Mouse (Mus musculus) embryonic facial prominence, embryonic 13.5 days (tissue): ENCODE measurements around the gene Klk1b9. TPM values are rescaled to one million over a fixed set of nuclear protein-coding genes. Genes with fewer than 3 reads are reported as not detected.
"Not testable (repeated sequence)": the region's sequence is repeated elsewhere in the genome, so short reads cannot be mapped to it uniquely, and the experiment has no call there.

Source experiments
- ATAC-seq: fragments of 200-750 bp; cut with Nextera tagmentation; 2 replicates; pipeline ENCODE4 v1.8.0; 2017; ENCODE audit warnings: low read depth; ENCODE audit not compliant: insufficient number of reproducible peaks, insufficient read depth, low FRiP score, low TSS enrichment
- H3K27ac ChIP-seq: fragments of 300-500 bp; sonication (generic); 2 replicates; pipeline ENCODE4 v1.5.1; 2015; ENCODE audit warnings: moderate library complexity, mild to moderate bottlenecking, inconsistent platforms
- H3K27me3 ChIP-seq: fragments of 300-500 bp; sonication (generic); 2 replicates; pipeline ENCODE4 v1.6.1; 2015; ENCODE audit warnings: mild to moderate bottlenecking, inconsistent platforms
- H3K36me3 ChIP-seq: fragments of 300-500 bp; sonication (generic); 2 replicates; pipeline ENCODE4 v1.6.1; 2015; ENCODE audit warnings: mild to moderate bottlenecking, inconsistent platforms
- H3K4me1 ChIP-seq: fragments of 300-500 bp; sonication (generic); 2 replicates; pipeline ENCODE4 v1.6.1; 2015; ENCODE audit warnings: inconsistent platforms
- H3K4me2 ChIP-seq: fragments of 300-500 bp; sonication (generic); 2 replicates; pipeline ENCODE4 v1.6.1; 2015; ENCODE audit warnings: moderate library complexity, mild to moderate bottlenecking, inconsistent platforms
- H3K4me3 ChIP-seq: fragments of 300-500 bp; sonication (generic); 2 replicates; pipeline ENCODE4 v1.5.1; 2015; ENCODE audit warnings: mild to moderate bottlenecking, inconsistent platforms
- H3K9ac ChIP-seq: fragments of 300-500 bp; sonication (generic); 2 replicates; pipeline ENCODE4 v1.6.1; 2015; ENCODE audit warnings: mild to moderate bottlenecking, inconsistent platforms
- H3K9me3 ChIP-seq: fragments of 300-500 bp; sonication (generic); 2 replicates; pipeline ENCODE4 v1.6.1; 2016; ENCODE audit warnings: inconsistent platforms
- WGBS: fragments of 180-500 bp; shearing (Covaris S2); methylation state at CpG from one replicate; pipeline ENCODE4 v1.1.7; 2015; ENCODE audit warnings: mixed read lengths; 5-methylcytosine and 5-hydroxymethylcytosine counted together
- polyA plus RNA-seq: library from polyadenylated mRNA; unstranded; fragments of >200 nt; fragmentation: Nextera tagmentation; extraction: Ambion mirVana; gene quantifications from 2 replicates; pipeline ENCODE4 v1.2.1, GENCODE M21; 2015

Gene Klk1b9
- polyA plus RNA-seq, 1 experiment from 2014 or later, result not detected

GRCm38 (mm10) chr7:43967612-43968011 is 8.2 kb upstream of the Klk1b9 start:
- no peaks in the 10 kb centered on the region for H3K27me3 ChIP-seq
- no peak overlapping the region for H3K27ac ChIP-seq
- WGBS, result 79% methylated on average over 2 of the region's 2 CpGs
- no peak for ATAC-seq
- H3K4me2 ChIP-seq, result no peak overlapping the region
- H3K4me3 ChIP-seq, result no peak overlapping the region
- no peaks in the 10 kb centered on the region for H3K9me3 ChIP-seq
- no peaks in the 10 kb centered on the region for H3K4me1 ChIP-seq
- no peak overlapping the region for H3K9ac ChIP-seq
- H3K36me3 ChIP-seq, result no peaks in the 10 kb centered on the region

DNA sequence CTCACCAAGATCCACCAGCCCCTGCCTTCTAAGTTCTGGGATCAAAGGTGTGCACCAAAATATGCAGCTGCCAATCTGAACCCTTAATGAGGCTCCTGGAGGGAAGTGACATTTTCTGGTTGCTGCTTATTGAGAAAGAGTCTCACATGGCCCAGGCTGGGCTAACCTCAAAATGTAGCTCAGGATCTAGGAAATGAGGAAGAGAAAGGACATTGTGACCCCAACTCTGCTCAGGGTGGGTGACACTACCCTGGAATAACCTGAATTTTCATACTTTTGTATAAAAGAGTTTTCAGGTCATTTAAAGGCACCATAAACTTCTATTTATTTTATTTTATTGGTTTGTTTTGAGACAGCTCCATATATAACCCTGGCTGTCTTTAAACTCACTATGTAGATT is 9.8 kb downstream of the Klk1b9 start:
- Histone ChIP-seq H3K4me3 (no peak overlapping the region), H3K4me1 (no peaks in the 10 kb centered on the region), H3K4me2 (no peak overlapping the region), H3K27me3 (no peaks in the 10 kb centered on the region), H3K27ac (no peak overlapping the region), H3K36me3 (no peaks in the 10 kb centered on the region), H3K9ac (no peak overlapping the region), H3K9me3 (no peaks in the 10 kb centered on the region)
- no peak for ATAC-seq

- not testable (repeated sequence) for H3K4me2 ChIP-seq, H3K27me3 ChIP-seq, H3K36me3 ChIP-seq, H3K27ac ChIP-seq, H3K9ac ChIP-seq, ATAC-seq, H3K4me1 ChIP-seq, H3K4me3 ChIP-seq, H3K9me3 ChIP-seq
- WGBS, result 63% methylated on average over 1 of the region's 1 CpGs
Measured at GRCm38 (mm10) chr7:43994821-43995220, 19.0 kb downstream of the Klk1b9 start.

GRCm38 (mm10) chr7:43995577-43995976 is 19.7 kb downstream of the Klk1b9 start, which contains the start of gene Klk1b11:
Gene Klk1b11, plus strand, starts transcription at chr7:43995877.
- 89% methylated on average over 4 of the region's 4 CpGs for WGBS
- H3K4me1 ChIP-seq, H3K9ac ChIP-seq, H3K27me3 ChIP-seq, H3K4me2 ChIP-seq, H3K27ac ChIP-seq, H3K9me3 ChIP-seq, H3K4me3 ChIP-seq, H3K36me3 ChIP-seq, ATAC-seq: not testable (repeated sequence)

DNA sequence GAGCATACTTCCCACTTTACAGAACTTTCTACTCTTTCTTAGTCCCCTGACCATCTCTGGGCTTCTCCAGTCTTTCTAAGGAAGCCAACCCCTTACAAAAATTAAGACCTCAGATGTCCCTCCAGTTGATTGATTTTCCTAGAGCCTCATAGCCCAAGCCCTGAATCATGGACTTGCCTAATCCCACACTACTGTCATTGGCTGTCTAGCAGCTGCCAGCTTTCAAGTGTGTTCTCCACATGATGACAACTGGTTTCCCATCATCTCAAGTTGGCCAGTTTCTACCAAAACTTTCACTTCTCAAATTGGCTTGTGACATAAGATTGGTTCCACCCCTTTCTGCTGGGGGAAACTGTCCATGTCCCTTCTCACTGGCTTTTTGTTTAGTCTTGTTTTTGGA is 29.0 kb downstream of the Klk1b9 start:
- Histone ChIP-seq H3K27me3 (no peaks in the 10 kb centered on the region), H3K9ac (no peak overlapping the region), H3K4me3 (no peak overlapping the region), H3K27ac (no peak overlapping the region), H3K36me3 (no peaks in the 10 kb centered on the region), H3K4me1 (no peaks in the 10 kb centered on the region), H3K4me2 (no peak overlapping the region), H3K9me3 (no peaks in the 10 kb centered on the region)
- ATAC-seq, result no peak

DNA sequence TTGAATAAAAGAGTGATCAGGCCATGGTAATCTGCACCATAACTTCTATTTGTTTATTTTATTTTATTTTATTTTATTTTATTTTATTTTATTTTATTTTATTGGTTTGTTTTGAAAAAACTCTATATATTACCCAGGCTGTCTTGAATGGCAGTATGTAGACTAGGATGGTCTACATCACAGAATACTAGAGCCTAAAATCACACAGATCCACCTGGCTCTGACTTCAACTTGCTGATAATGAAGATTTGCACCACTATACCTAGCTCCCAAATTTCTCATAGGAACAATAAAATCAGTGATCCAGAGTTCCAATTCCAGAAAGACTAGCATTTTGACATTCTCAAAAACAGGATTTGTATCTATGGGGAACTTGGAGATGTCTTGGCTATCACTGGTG is 36.0 kb downstream of the Klk1b9 start, which contains the start of gene Klk1b26:
TSS of gene Klk1b26 (plus strand) at position 301 of the 400 bp plus-strand sequence.
- H3K27ac ChIP-seq, H3K36me3 ChIP-seq, H3K4me1 ChIP-seq, H3K27me3 ChIP-seq, ATAC-seq, H3K4me2 ChIP-seq, H3K9me3 ChIP-seq, H3K9ac ChIP-seq, H3K4me3 ChIP-seq: not testable (repeated sequence)

GRCm38 (mm10) chr7:44014666-44015065 is 38.8 kb downstream of the Klk1b9 start:
- not testable (repeated sequence) for H3K4me1 ChIP-seq, H3K27ac ChIP-seq, H3K4me3 ChIP-seq, H3K27me3 ChIP-seq, ATAC-seq, H3K9me3 ChIP-seq, H3K4me2 ChIP-seq, H3K9ac ChIP-seq, H3K36me3 ChIP-seq
- WGBS, result 82% methylated on average over 6 of the region's 6 CpGs

DNA sequence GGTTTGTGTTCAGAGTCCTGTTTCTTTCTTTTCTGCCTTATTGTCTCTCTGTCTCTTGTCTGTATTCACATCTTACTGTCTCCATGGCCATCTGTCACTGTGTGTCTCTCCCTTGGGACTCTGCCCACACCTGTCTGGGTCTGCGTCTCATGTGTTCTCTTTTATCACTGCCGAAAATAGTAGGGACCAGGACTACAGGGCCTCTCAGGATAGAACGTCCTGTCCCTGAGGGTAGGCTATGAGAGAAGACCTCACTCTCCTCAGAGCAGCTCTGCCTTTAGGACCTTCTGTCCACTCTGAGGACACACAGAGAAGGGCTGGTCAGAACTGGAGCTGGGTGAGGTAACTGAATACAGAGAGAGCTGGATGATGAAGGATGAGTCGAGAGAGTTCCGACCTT is 39.2 kb downstream of the Klk1b9 start:
- Histone ChIP-seq H3K36me3 (no peaks in the 10 kb centered on the region), H3K27me3 (no peaks in the 10 kb centered on the region), H3K9ac (no peak overlapping the region), H3K4me1 (no peaks in the 10 kb centered on the region), H3K9me3 (no peaks in the 10 kb centered on the region), H3K4me3 (no peak overlapping the region), H3K27ac (no peak overlapping the region), H3K4me2 (no peak overlapping the region)
- 87% methylated on average over 5 of the region's 5 CpGs for WGBS
- no peak for ATAC-seq

Other genes starting within 250 kb of the Klk1b9 start
- 0.25 TPM in 1 of 2 replicates, not detected in the other for gene Klk12, start 207.2 kb upstream of the Klk1b9 start, polyA plus RNA-seq
- gene Klk11, start 201.5 kb upstream of the Klk1b9 start, polyA plus RNA-seq, result 1.3 and 3.0 TPM in 2 replicates
- 3.0 and 3.6 TPM in 2 replicates for gene Klk10, start 195.0 kb upstream of the Klk1b9 start, polyA plus RNA-seq
- gene Klk9, start 184.2 kb upstream of the Klk1b9 start, polyA plus RNA-seq, result 0.46 and 0.83 TPM in 2 replicates
- 23.9 and 25.1 TPM in 2 replicates for gene Klk8, start 178.5 kb upstream of the Klk1b9 start, polyA plus RNA-seq
- gene Klk7, start 164.8 kb upstream of the Klk1b9 start, polyA plus RNA-seq, result 0.35 TPM in 1 of 2 replicates, not detected in the other
- not detected in 2 replicates for gene Klk6, start 151.6 kb upstream of the Klk1b9 start, polyA plus RNA-seq
- 1.1 TPM in 1 of 2 replicates, not detected in the other for gene Klk5, start 134.1 kb upstream of the Klk1b9 start, polyA plus RNA-seq
- 0.44 TPM in 1 of 2 replicates, not detected in the other for gene Klk4, start 94.9 kb upstream of the Klk1b9 start, polyA plus RNA-seq
- not detected in 2 replicates for gene Klk15, start 42.3 kb upstream of the Klk1b9 start, polyA plus RNA-seq
- gene Klk1b8, start 25.4 kb upstream of the Klk1b9 start, polyA plus RNA-seq, result not detected in 2 replicates
- gene Klk1b1, start 9.3 kb upstream of the Klk1b9 start, polyA plus RNA-seq, result not detected in 2 replicates
- gene Klk1b11, start 19.8 kb downstream of the Klk1b9 start, polyA plus RNA-seq, result not detected in 2 replicates
- gene Klk1b26, start 36.1 kb downstream of the Klk1b9 start, polyA plus RNA-seq, result not detected in 2 replicates
- not detected in 2 replicates for gene Klk1b27, start 76.2 kb downstream of the Klk1b9 start, polyA plus RNA-seq
- not detected in 2 replicates for gene Klk1b21, start 126.3 kb downstream of the Klk1b9 start, polyA plus RNA-seq
- not detected in 2 replicates for gene Klk1b22, start 136.6 kb downstream of the Klk1b9 start, polyA plus RNA-seq
- not detected in 2 replicates for gene Klk1b16, start 160.7 kb downstream of the Klk1b9 start, polyA plus RNA-seq
- gene Klk1b24, start 212.2 kb downstream of the Klk1b9 start, polyA plus RNA-seq, result not detected in 2 replicates
- not detected in 2 replicates for gene Klk1b3, start 222.1 kb downstream of the Klk1b9 start, polyA plus RNA-seq
- gene Klk1b4, start 231.4 kb downstream of the Klk1b9 start, polyA plus RNA-seq, result not detected in 2 replicates
- not detected in 2 replicates for gene Klk1b5, start 239.9 kb downstream of the Klk1b9 start, polyA plus RNA-seq
- not detected in 2 replicates for gene Klk1, start 249.3 kb downstream of the Klk1b9 start, polyA plus RNA-seq